Mouse (Mus musculus): Measurements from ENCODE around the gene Tdpoz5. TPM values are rescaled to one million over a fixed set of nuclear protein-coding genes. Genes with fewer than 3 reads are reported as not detected.
"Not testable (repeated sequence)": the region's sequence is repeated elsewhere in the genome, so short reads cannot be mapped to it uniquely, and the experiment has no call there.

Gene Tdpoz5
- not detected in 2 replicates for total RNA-seq (2021)
- long read RNA-seq: 0 reads

GRCm38 (mm10) chr3:93961214-93961613, at the start of gene Tdpoz5:
Tdpoz5 (minus strand) TSS chr3:93961314.
- not testable (repeated sequence) for DNase-seq

GRCm38 (mm10) chr3:93968938-93969337, 7.8 kb upstream of the Tdpoz5 start:
- DNase-seq: not testable (repeated sequence)

- DNase-seq: not testable (repeated sequence)
Measured at GRCm38 (mm10) chr3:93943443-93943842, 17.7 kb downstream of the Tdpoz5 start, which contains the start of gene Gm9117. Gm9117 (minus strand) TSS chr3:93943543.

GRCm38 (mm10) chr3:93938386-93938785, 22.7 kb downstream of the Tdpoz5 start:
- not testable (repeated sequence) for DNase-seq

Other genes starting within 250 kb of the Tdpoz5 start
- gene Gm5773, start 188.3 kb downstream of the Tdpoz5 start, total RNA-seq (2021): not detected in 2 replicates
- gene Tdpoz4, start 164.9 kb downstream of the Tdpoz5 start, total RNA-seq (2021): not detected in 2 replicates
- not detected in 2 replicates for gene Tdpoz3, start 135.3 kb downstream of the Tdpoz5 start, total RNA-seq (2021)
- gene Gm9117, start 17.8 kb downstream of the Tdpoz5 start, total RNA-seq (2021): not detected in 2 replicates
- gene Gm9125, start 93.6 kb upstream of the Tdpoz5 start, total RNA-seq (2021): not detected in 2 replicates
- not detected in 2 replicates for gene Gm10697, start 111.3 kb upstream of the Tdpoz5 start, total RNA-seq (2021)
- not detected in 2 replicates for gene Gm10696, start 216.9 kb upstream of the Tdpoz5 start, total RNA-seq (2021)
- gene Gm5286, start 235.4 kb upstream of the Tdpoz5 start, total RNA-seq (2021): not detected in 2 replicates

Measured in adrenal gland, postnatal 25 days (tissue).